In the genomic region with DNA sequence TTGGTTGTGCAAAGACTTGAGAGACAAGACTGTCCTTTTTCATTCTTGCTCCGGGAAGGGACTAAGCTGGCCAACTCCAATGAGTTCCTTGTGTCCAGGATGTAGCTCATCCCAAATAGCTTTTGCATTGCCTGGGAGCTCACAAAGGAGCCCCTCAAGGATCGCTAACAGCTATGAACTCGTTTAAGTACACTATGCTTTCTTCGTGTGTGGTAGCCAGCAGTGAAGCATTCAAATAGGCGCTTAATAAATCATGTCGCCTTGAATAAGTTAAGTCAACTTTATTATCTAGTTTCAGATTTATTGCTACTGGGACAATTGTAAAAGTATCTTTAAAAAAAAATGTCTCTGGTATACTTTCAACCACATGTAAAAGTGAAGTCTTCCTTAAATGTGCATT, we compare ENCODE assay signal across 19 mouse cellular contexts. TPM values are rescaled to one million over a fixed set of nuclear protein-coding genes. Genes with fewer than 3 reads are reported as not detected.
DNase-seq lines count a peak whose midpoint lies in the region; ATAC-seq and TF ChIP-seq lines count a peak whose summit lies in the region.
"Had no signal": no experiment of that assay in that cellular context is flagged by ENCODE, and none has a peak within 500 bp of the region (broad histone marks: within the 10 kb centered on the region; RNA-seq: fewer than 3 reads in every experiment).

No protein-coding gene starts in this region.

- 46% methylated on average over 6 of the region's 6 CpGs for WGBS in lung, embryonic 14.5 days
- WGBS in lung, postnatal 0 days, result 59% methylated on average over 6 of the region's 6 CpGs
- WGBS in stomach, embryonic 15.5 days, result 53% methylated on average over 6 of the region's 6 CpGs

- H3K27ac ChIP-seq in lung, embryonic 14.5 days (ENCODE audit: low read depth), result peak overlapping the region; percentile 65
- no peak overlapping the region for H3K27ac ChIP-seq in lung, postnatal 0 days (ENCODE audit: low read length)
- peak overlapping the region; percentile 32; the same call in 1 of the 2 replicates for H3K27ac ChIP-seq in stomach, embryonic 15.5 days
- H3K27ac ChIP-seq: embryonic facial prominence, embryonic 15.5 days; gastrocnemius, adult 2 months; heart, embryonic 10.5 days; hindbrain, embryonic 10.5 days had no signal

- no peak overlapping the region for H3K4me3 ChIP-seq in lung, embryonic 14.5 days (ENCODE audit: low read depth, low read length)
- H3K4me3 ChIP-seq in lung, postnatal 0 days (ENCODE audit: low read depth, low read length), result no peak overlapping the region
- no peak overlapping the region for H3K4me3 ChIP-seq in stomach, embryonic 15.5 days (replicated peaks)
- H3K4me3 ChIP-seq: embryonic facial prominence, embryonic 15.5 days; gastrocnemius, adult 2 months; heart, embryonic 10.5 days; hindbrain, embryonic 10.5 days had no signal

- ATAC-seq in lung, embryonic 14.5 days (ENCODE audit: insufficient read depth), result peak; percentile 73
- ATAC-seq in lung, postnatal 0 days, result no peak
- no peak for ATAC-seq in stomach, embryonic 15.5 days (ENCODE audit: insufficient read depth, low FRiP score, low read depth)
- no peak for ATAC-seq in megakaryocyte-erythroid progenitor cell, adult 5-6 weeks (replicated peaks; ENCODE audit: low FRiP score, low TSS enrichment, poor library complexity, severe bottlenecking)
- ATAC-seq: midbrain, embryonic 16.5 days had no signal

- no peak for TF ChIP-seq CTCF in lung, embryonic 14.5 days (IDR thresholded peaks at IDR 0.05; ENCODE audit: low read depth)
- no peak for TF ChIP-seq CTCF in lung, postnatal 0 days (IDR thresholded peaks at IDR 0.05)

- H3K27me3 ChIP-seq in lung, embryonic 14.5 days (ENCODE audit: insufficient read depth, low read length), result no peaks in the 10 kb centered on the region
- H3K27me3 ChIP-seq in lung, postnatal 0 days (replicated peaks; ENCODE audit: insufficient read depth, low read length), result no peaks in the 10 kb centered on the region
- H3K27me3 ChIP-seq in stomach, embryonic 15.5 days (replicated peaks), result no peaks in the 10 kb centered on the region
- H3K27me3 ChIP-seq: embryonic facial prominence, embryonic 15.5 days had no signal

- no peak overlapping the region for H3K9ac ChIP-seq in lung, embryonic 14.5 days
- no peak overlapping the region for H3K9ac ChIP-seq in lung, postnatal 0 days (replicated peaks; ENCODE audit: low read depth)
- H3K9ac ChIP-seq in stomach, embryonic 15.5 days, result no peak overlapping the region
- H3K9ac ChIP-seq: embryonic facial prominence, embryonic 15.5 days had no signal

- DNase-seq in embryo, embryonic 10 days (ENCODE audit: low spot score), result peak; percentile 54
- no peak for DNase-seq in embryo, embryonic 9.5 days (ENCODE audit: extremely low spot score)
- peak; percentile 80 for DNase-seq in lung, embryonic 14.5 days
- no peak for DNase-seq in lung, postnatal 0 days (ENCODE audit: low spot score)
- DNase-seq in embryo, embryonic 11.5 days (ENCODE audit: low read depth, low spot score), result peak; percentile 26
- no peak for DNase-seq in urinary bladder, postnatal 36 days (ENCODE audit: low spot score in 2 of 2)
- DNase-seq: cerebellum, adult 8-10 months; gastrocnemius, adult 2 months; kidney, postnatal 14 days; left cerebral cortex, postnatal 4 days; liver; thymus, adult 18-20 months; thymus, postnatal 4 days had no signal

- H3K4me1 ChIP-seq in lung, embryonic 14.5 days (ENCODE audit: insufficient read depth), result no peaks in the 10 kb centered on the region
- H3K4me1 ChIP-seq in lung, postnatal 0 days (ENCODE audit: insufficient read depth, low read depth, low read length), result no peaks in the 10 kb centered on the region
- H3K4me1 ChIP-seq in stomach, embryonic 15.5 days, result peaks cover 3% of the 10 kb centered on the region; the same call in 1 of the 2 replicates
- H3K4me1 ChIP-seq: embryonic facial prominence, embryonic 15.5 days; heart, embryonic 10.5 days; hindbrain, embryonic 10.5 days had no signal

- no peak for TF ChIP-seq EP300 in lung, postnatal 0 days (IDR thresholded peaks at IDR 0.05)

- H3K4me2 ChIP-seq in lung, embryonic 14.5 days, result 0 out of 2 replicates have a peak overlapping the region, but pooled peaks have one; percentile 12
- H3K4me2 ChIP-seq in lung, postnatal 0 days (replicated peaks; ENCODE audit: low read depth, low read length), result no peak overlapping the region
- H3K4me2 ChIP-seq in stomach, embryonic 15.5 days, result no peak overlapping the region
- H3K4me2 ChIP-seq: embryonic facial prominence, embryonic 15.5 days had no signal

- H3K36me3 ChIP-seq in lung, embryonic 14.5 days (ENCODE audit: insufficient read depth), result no peaks in the 10 kb centered on the region
- H3K36me3 ChIP-seq in lung, postnatal 0 days (ENCODE audit: insufficient read depth, low read length), result no peaks in the 10 kb centered on the region
- no peaks in the 10 kb centered on the region for H3K36me3 ChIP-seq in stomach, embryonic 15.5 days
- H3K36me3 ChIP-seq: embryonic facial prominence, embryonic 15.5 days; hindbrain, embryonic 10.5 days had no signal

- H3K9me3 ChIP-seq in lung, embryonic 14.5 days (ENCODE audit: low read depth, low read length), result no peaks in the 10 kb centered on the region
- no peaks in the 10 kb centered on the region for H3K9me3 ChIP-seq in lung, postnatal 0 days (ENCODE audit: low read length)
- H3K9me3 ChIP-seq in stomach, embryonic 15.5 days, result no peaks in the 10 kb centered on the region
- H3K9me3 ChIP-seq: embryonic facial prominence, embryonic 15.5 days; heart, embryonic 10.5 days; hindbrain, embryonic 10.5 days had no signal

RNA-seq across cellular contexts. Expression of gene Zc3h15, which starts 37.5 kb away (rescaled TPM):
- 115 and 125 TPM in 2 replicates for polyA plus RNA-seq in lung, embryonic 14.5 days (2014; fragmentation: Nextera tagmentation; extraction: Ambion mirVana)
- polyA plus RNA-seq in lung, postnatal 0 days (2015; fragmentation: Nextera tagmentation; extraction: Ambion mirVana), result 79.2 and 80.5 TPM in 2 replicates
- 125 and 137 TPM in 2 replicates for polyA plus RNA-seq in stomach, embryonic 15.5 days (2015; fragmentation: Nextera tagmentation; extraction: Ambion mirVana)
- 113 and 134 TPM in 2 replicates for total RNA-seq in megakaryocyte-erythroid progenitor cell, adult 5-6 weeks (2014; fragmentation: Nextera tagmentation)
- total RNA-seq in megakaryocyte-erythroid progenitor cell, adult 5-6 weeks (2017), result 195 and 209 TPM in 2 replicates

RNA-seq across cellular contexts. Expression of gene Itgav, which starts 42.4 kb away (rescaled TPM):
- 66.8 and 77.0 TPM in 2 replicates for polyA plus RNA-seq in lung, embryonic 14.5 days (2014; fragmentation: Nextera tagmentation; extraction: Ambion mirVana)
- 90.8 and 94.5 TPM in 2 replicates for polyA plus RNA-seq in lung, postnatal 0 days (2015; fragmentation: Nextera tagmentation; extraction: Ambion mirVana)
- polyA plus RNA-seq in stomach, embryonic 15.5 days (2015; fragmentation: Nextera tagmentation; extraction: Ambion mirVana), result 76.4 and 83.1 TPM in 2 replicates
- 8.1 and 13.8 TPM in 2 replicates for total RNA-seq in megakaryocyte-erythroid progenitor cell, adult 5-6 weeks (2014; fragmentation: Nextera tagmentation)
- 10.3 and 42.0 TPM in 2 replicates for total RNA-seq in megakaryocyte-erythroid progenitor cell, adult 5-6 weeks (2017)

Comparison
In these comparisons a context has a peak if more than half of its experiments do, and no peak if none do; other contexts are left out.
1. DNase-seq: peak in embryo, embryonic 10 days (single experiment), lung, embryonic 14.5 days (single experiment) and embryo, embryonic 11.5 days (single experiment); none in embryo, embryonic 9.5 days (single experiment), lung, postnatal 0 days (single experiment) and urinary bladder, postnatal 36 days (0 of 2).